Mouse (Mus musculus): ENCODE measurements around the gene Hip1.

GRCm38 (mm10) chr5:135431111-135431510 lies 113.8 kb downstream of the Hip1 start:
- no peak for TF ChIP-seq CTCF (IDR thresholded peaks at IDR 0.05; ENCODE audit: extremely low read depth, insufficient read depth, insufficient read length, insufficient replicate concordance)
- TF ChIP-seq POLR2A (IDR thresholded peaks at IDR 0.05; ENCODE audit: low read depth, low read length), result no peak

Measured in spleen, adult 2 months (tissue).